Mouse (Mus musculus): ENCODE results near the gene Lif. TPM values are rescaled to one million over a fixed set of nuclear protein-coding genes. Genes with fewer than 3 reads are reported as not detected.

Gene Lif
- polyA plus RNA-seq, 1 experiment from 2014 or later = 0.06 TPM

- Histone ChIP-seq H3K4me3 (no peak overlapping the region), H3K4me2 (replicated peaks) (no peak overlapping the region), H3K9me3 (no peaks in the 10 kb centered on the region), H3K9ac (no peak overlapping the region), H3K27me3 (peaks cover 14% of the 10 kb centered on the region; the same call in 1 of the 2 replicates), H3K36me3 (no peaks in the 10 kb centered on the region), H3K27ac (no peak overlapping the region), H3K4me1 (no peaks in the 10 kb centered on the region)
- 82% methylated on average over 3 of the region's 3 CpGs for WGBS
- ATAC-seq (ENCODE audit: insufficient number of reproducible peaks, insufficient read depth, low FRiP score, low TSS enrichment) = no peak
Observed at GRCm38 (mm10) chr11:4318011-4318410, 60.7 kb downstream of the Lif start.

GRCm38 (mm10) chr11:4319212-4319955 lies 62.0 kb downstream of the Lif start:
- H3K27me3 ChIP-seq = peaks cover 8% of the 10 kb centered on the region; the same call in 1 of the 2 replicates
- H3K4me3 ChIP-seq = no peak overlapping the region
- H3K9ac ChIP-seq = no peak overlapping the region
- 86% methylated on average over 14 of the region's 14 CpGs for WGBS
- H3K4me2 ChIP-seq (replicated peaks) = no peak overlapping the region
- H3K4me1 ChIP-seq = no peaks in the 10 kb centered on the region
- no peaks in the 10 kb centered on the region for H3K36me3 ChIP-seq
- no peak for ATAC-seq (ENCODE audit: insufficient number of reproducible peaks, insufficient read depth, low FRiP score, low TSS enrichment)
- no peak overlapping the region for H3K27ac ChIP-seq
- no peaks in the 10 kb centered on the region for H3K9me3 ChIP-seq

GRCm38 (mm10) chr11:4320876-4321275 lies 63.5 kb downstream of the Lif start:
- WGBS = 64% methylated on average over 4 of the region's 4 CpGs
- no peak for ATAC-seq (ENCODE audit: insufficient number of reproducible peaks, insufficient read depth, low FRiP score, low TSS enrichment)

More at GRCm38 (mm10) chr11:4320876-4321275, 63.5 kb downstream of the Lif start:
- Histone ChIP-seq H3K4me2 (replicated peaks) (no peak overlapping the region), H3K9me3 (no peaks in the 10 kb centered on the region), H3K27ac (no peak overlapping the region), H3K4me1 (no peaks in the 10 kb centered on the region), H3K36me3 (no peaks in the 10 kb centered on the region), H3K4me3 (no peak overlapping the region), H3K9ac (no peak overlapping the region), H3K27me3 (peaks cover 7% of the 10 kb centered on the region; the same call in 1 of the 2 replicates)

Other genes with a start within 250 kb of the Lif start
- gene Sec14l4, start 226.1 kb upstream of the Lif start, polyA plus RNA-seq (2016; fragmentation: Nextera tagmentation; extraction: Ambion mirVana) = 0.23 TPM in 1 of 2 replicates, not detected in the other
- gene Sec14l3, start 192.7 kb upstream of the Lif start, polyA plus RNA-seq (2016; fragmentation: Nextera tagmentation; extraction: Ambion mirVana) = not detected in 2 replicates
- 7.6 and 7.7 TPM in 2 replicates for gene Mtfp1, start 162.1 kb upstream of the Lif start, polyA plus RNA-seq (2016; fragmentation: Nextera tagmentation; extraction: Ambion mirVana)
- 2.0 and 2.4 TPM in 2 replicates for gene Sec14l2, start 134.1 kb upstream of the Lif start, polyA plus RNA-seq (2016; fragmentation: Nextera tagmentation; extraction: Ambion mirVana)
- 43.0 and 44.7 TPM in 2 replicates for gene Rnf215, start 122.4 kb upstream of the Lif start, polyA plus RNA-seq (2016; fragmentation: Nextera tagmentation; extraction: Ambion mirVana)
- gene Ccdc157, start 97.3 kb upstream of the Lif start, polyA plus RNA-seq (2016; fragmentation: Nextera tagmentation; extraction: Ambion mirVana) = 9.3 and 10.7 TPM in 2 replicates
- 70.0 and 73.9 TPM in 2 replicates for gene Sf3a1, start 97.2 kb upstream of the Lif start, polyA plus RNA-seq (2016; fragmentation: Nextera tagmentation; extraction: Ambion mirVana)
- gene Tbc1d10a, start 70.8 kb upstream of the Lif start, polyA plus RNA-seq (2016; fragmentation: Nextera tagmentation; extraction: Ambion mirVana) = 34.7 and 39.2 TPM in 2 replicates
- 3.0 and 3.6 TPM in 2 replicates for gene Castor1, start 39.3 kb upstream of the Lif start, polyA plus RNA-seq (2016; fragmentation: Nextera tagmentation; extraction: Ambion mirVana)
- gene Osm, start 21.1 kb upstream of the Lif start, polyA plus RNA-seq (2016; fragmentation: Nextera tagmentation; extraction: Ambion mirVana) = not detected in 2 replicates
- gene Hormad2, start 183.5 kb downstream of the Lif start, polyA plus RNA-seq (2016; fragmentation: Nextera tagmentation; extraction: Ambion mirVana) = 0.10 and 0.66 TPM in 2 replicates

Measured in embryonic facial prominence, embryonic 12.5 days (tissue).